Mouse (Mus musculus): ENCODE measurements around the gene Slc50a1. TPM values are rescaled to one million over a fixed set of nuclear protein-coding genes. Genes with fewer than 3 reads are reported as not detected.

The Slc50a1 gene
- total RNA-seq, 2 experiments from 2014 or later: 35.2 to 35.8 TPM

Small RNA genes within 50 kb of the gene (microRNA-seq; reads per million reads assigned to microRNA genes)
- 6,610 to 10,586 reads per million in 2 experiments for gene Mir92b

Other genes starting within 250 kb of the Slc50a1 start
- 100 to 1,000 TPM; 186 to 198 TPM for gene Rusc1, start 177.3 kb downstream of the Slc50a1 start, total RNA-seq (2021)
- gene Gm43738, start 169.5 kb downstream of the Slc50a1 start, total RNA-seq (2021): not detected
- gene Fdps, start 168.6 kb downstream of the Slc50a1 start, total RNA-seq (2021): 100 to 1,000 TPM; 110 to 111 TPM
- not detected for gene Pklr, start 134.4 kb downstream of the Slc50a1 start, total RNA-seq (2021)
- gene Hcn3, start 110.4 kb downstream of the Slc50a1 start, total RNA-seq (2021): 10 to 100 TPM; 14.4 to 21.9 TPM
- gene Clk2, start 105.8 kb downstream of the Slc50a1 start, total RNA-seq (2021): 10 to 100 TPM; 40.9 to 45.0 TPM
- 10 to 100 TPM; 63.2 to 63.7 TPM for gene Scamp3, start 93.1 kb downstream of the Slc50a1 start, total RNA-seq (2021)
- gene Fam189b, start 87.4 kb downstream of the Slc50a1 start, total RNA-seq (2021): 10 to 100 TPM; 48.1 to 58.5 TPM
- 10 to 100 TPM; 61.5 to 64.9 TPM for gene Gba, start 67.6 kb downstream of the Slc50a1 start, total RNA-seq (2021)
- 10 to 100 TPM; 16.0 to 19.4 TPM for gene Thbs3, start 55.4 kb downstream of the Slc50a1 start, total RNA-seq (2021)
- gene Mtx1, start 43.5 kb downstream of the Slc50a1 start, total RNA-seq (2021): 10 to 100 TPM; 83.2 to 97.1 TPM
- under 1 TPM; 0.45 to 0.63 TPM for gene Muc1, start 41.5 kb downstream of the Slc50a1 start, total RNA-seq (2021)
- gene Krtcap2, start 24.6 kb downstream of the Slc50a1 start, total RNA-seq (2021): 10 to 100 TPM; 66.0 to 67.7 TPM
- 10 to 100 TPM; 76.1 to 77.1 TPM for gene Trim46, start 24.3 kb downstream of the Slc50a1 start, total RNA-seq (2021)
- gene Dpm3, start 11.2 kb downstream of the Slc50a1 start, total RNA-seq (2021): 10 to 100 TPM; 56.5 to 56.6 TPM
- 1 to 10 TPM; 5.9 to 8.3 TPM for gene Efna1, start 10.6 kb upstream of the Slc50a1 start, total RNA-seq (2021)
- 10 to 100 TPM; 58.3 to 60.8 TPM for gene Efna3, start 52.4 kb upstream of the Slc50a1 start, total RNA-seq (2021)
- under 1 TPM in 1 of 2 experiments, not detected in 1; 0.28 TPM for gene Efna4, start 67.5 kb upstream of the Slc50a1 start, total RNA-seq (2021)
- 100 to 1,000 TPM in 1 of 2 experiments, 10 to 100 TPM in 1; 99.8 to 102 TPM for gene Adam15, start 79.4 kb upstream of the Slc50a1 start, total RNA-seq (2021)
- gene Dcst2, start 91.4 kb upstream of the Slc50a1 start, total RNA-seq (2021): under 1 TPM; 0.19 to 0.42 TPM
- gene Dcst1, start 94.7 kb upstream of the Slc50a1 start, total RNA-seq (2021): not detected
- 10 to 100 TPM; 13.6 to 15.5 TPM for gene Zbtb7b, start 124.2 kb upstream of the Slc50a1 start, total RNA-seq (2021)
- gene Lenep, start 132.2 kb upstream of the Slc50a1 start, total RNA-seq (2021): 1 to 10 TPM; 3.8 to 6.4 TPM
- gene Flad1, start 141.3 kb upstream of the Slc50a1 start, total RNA-seq (2021): 10 to 100 TPM; 31.6 to 36.0 TPM
- gene Cks1b, start 147.8 kb upstream of the Slc50a1 start, total RNA-seq (2021): 1 to 10 TPM; 2.2 to 2.7 TPM
- gene Shc1, start 147.9 kb upstream of the Slc50a1 start, total RNA-seq (2021): 10 to 100 TPM; 15.0 to 15.6 TPM
- 10 to 100 TPM; 57.2 to 66.1 TPM for gene Pygo2, start 159.6 kb upstream of the Slc50a1 start, total RNA-seq (2021)
- 10 to 100 TPM; 33.9 to 34.4 TPM for gene Pbxip1, start 166.1 kb upstream of the Slc50a1 start, total RNA-seq (2021)
- 10 to 100 TPM; 37.8 to 38.3 TPM for gene Pmvk, start 184.0 kb upstream of the Slc50a1 start, total RNA-seq (2021)
- gene Kcnn3, start 249.6 kb upstream of the Slc50a1 start, total RNA-seq (2021): 10 to 100 TPM; 20.4 to 26.9 TPM

All from left cerebral cortex, adult 18-20 months (tissue).